Mouse (Mus musculus) urinary bladder, adult 18-20 months (tissue): ENCODE measurements around the gene Gm3033.
"Not testable (repeated sequence)": the region's sequence is repeated elsewhere in the genome, so short reads cannot be mapped to it uniquely, and the experiment has no call there.

Experiments
- DNase-seq, 2 experiments: peaks; one replicate each; pipeline ENCODE4 v3.0.0; 2022; ENCODE audit warnings: low spot score in 2 of 2, mixed read lengths in 2 of 2

Gm3033 gene

GRCm38 (mm10) chr14:3845945-3846344 lies at the start of gene Gm3033:
TSS of gene Gm3033 (plus strand) at chr14:3846245.
- DNase-seq = not testable (repeated sequence)

GRCm38 (mm10) chr14:3809774-3810173 lies 36.3 kb upstream of the Gm3033 start, which contains the start of gene Gm3002:
TSS of gene Gm3002 (plus strand) at chr14:3810074.
- DNase-seq = not testable (repeated sequence)

- DNase-seq = not testable (repeated sequence)
These were observed 37.8 kb downstream of the Gm3033 start, which contains the start of gene Gm2916 for GRCm38 (mm10) chr14:3883872-3884271. TSS of gene Gm2916 (plus strand) at chr14:3884172.
